Mouse (Mus musculus): ENCODE measurements around the gene Rab26. TPM values are rescaled to one million over a fixed set of nuclear protein-coding genes. Genes with fewer than 3 reads are reported as not detected.

Gene Rab26
- polyA plus RNA-seq, 1 experiment from 2014 or later = 0.64 TPM

DNA sequence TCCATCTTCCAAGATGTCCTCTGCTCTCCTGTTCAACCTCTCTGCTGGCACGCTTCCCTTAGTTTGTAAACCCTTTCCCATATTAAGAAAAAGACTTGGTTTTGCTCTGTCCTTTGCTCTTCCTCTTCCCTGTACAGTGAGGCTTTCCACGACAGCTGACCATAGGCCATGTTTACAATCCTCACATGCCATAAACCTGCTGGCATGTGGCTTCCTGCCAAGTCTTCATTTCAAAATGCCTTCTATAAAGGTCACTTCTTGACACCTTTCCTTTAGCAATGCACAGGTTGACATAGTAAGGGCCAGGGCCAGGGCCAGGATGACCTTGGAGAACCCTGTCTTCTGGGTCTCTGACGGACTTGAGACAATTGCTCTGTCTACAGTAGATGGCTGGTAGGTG, 12.2 kb upstream of the Rab26 start:
- peaks cover 35% of the 10 kb centered on the region for H3K4me1 ChIP-seq (replicated peaks)
- H3K9ac ChIP-seq = no peak overlapping the region
- WGBS (ENCODE audit: insufficient replicate concordance) = 73% methylated on average over 3 of the region's 3 CpGs
- H3K4me3 ChIP-seq (replicated peaks) = no peak overlapping the region
- H3K36me3 ChIP-seq (replicated peaks) = no peaks in the 10 kb centered on the region
- ATAC-seq (ENCODE audit: insufficient read depth) = no peak
- no peaks in the 10 kb centered on the region for H3K9me3 ChIP-seq (replicated peaks)
- no peak overlapping the region for H3K4me2 ChIP-seq
- H3K27ac ChIP-seq (replicated peaks) = no peak overlapping the region
- peaks cover 8% of the 10 kb centered on the region; the same call in 1 of the 2 replicates for H3K27me3 ChIP-seq

DNA sequence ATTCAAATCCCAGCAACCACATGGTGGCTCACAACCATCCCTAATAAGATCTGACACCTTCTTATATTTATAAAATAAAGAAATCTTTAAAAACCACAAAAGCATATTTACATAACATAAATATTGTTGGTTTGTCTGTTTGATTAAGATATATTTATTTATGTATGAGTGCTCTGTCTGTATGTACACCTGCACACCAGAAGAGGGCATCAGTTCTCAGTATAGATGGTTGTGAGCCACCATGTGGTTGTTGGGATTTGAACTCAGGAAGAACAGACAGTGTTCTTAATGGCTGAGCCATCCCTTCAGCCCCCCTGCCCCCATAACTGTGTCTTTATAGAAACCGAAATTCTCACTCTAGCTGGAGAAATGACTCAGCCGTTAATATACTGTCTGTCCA, 11.2 kb upstream of the Rab26 start:
- peaks cover 25% of the 10 kb centered on the region for H3K4me1 ChIP-seq (replicated peaks)
- no peak overlapping the region for H3K9ac ChIP-seq
- no peak overlapping the region for H3K27ac ChIP-seq (replicated peaks)
- no peak overlapping the region for H3K4me3 ChIP-seq (replicated peaks)
- H3K36me3 ChIP-seq (replicated peaks) = no peaks in the 10 kb centered on the region
- no peak overlapping the region for H3K4me2 ChIP-seq
- no peak for ATAC-seq (ENCODE audit: insufficient read depth)
- H3K27me3 ChIP-seq = peaks cover 8% of the 10 kb centered on the region; the same call in 1 of the 2 replicates
- WGBS (ENCODE audit: insufficient replicate concordance) = 58% methylated on average over 2 of the region's 2 CpGs
- H3K9me3 ChIP-seq (replicated peaks) = no peaks in the 10 kb centered on the region

DNA sequence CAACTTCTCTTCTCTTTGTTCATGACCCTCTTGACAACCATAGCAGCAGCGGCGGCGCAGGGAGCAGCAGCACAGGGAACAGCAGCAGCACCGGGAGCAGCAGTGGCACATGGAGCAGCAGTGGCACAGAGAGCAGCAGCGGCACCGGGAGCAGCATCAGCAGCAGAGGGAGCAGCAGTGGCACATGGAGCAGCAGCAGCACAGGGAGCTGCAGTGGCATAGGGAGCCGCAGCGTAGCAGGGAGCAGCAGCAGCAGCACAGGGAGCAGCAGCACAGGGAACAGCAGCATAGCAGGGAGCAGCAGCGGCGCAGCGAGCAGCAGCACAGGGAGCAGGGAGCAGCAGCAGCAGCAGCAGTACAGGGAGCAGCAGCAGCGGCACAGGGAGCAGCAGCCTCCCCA, 10.6 kb upstream of the Rab26 start:
- no peak for ATAC-seq (ENCODE audit: insufficient read depth)
- Histone ChIP-seq H3K4me1 (replicated peaks) (peaks cover 22% of the 10 kb centered on the region), H3K4me3 (replicated peaks) (no peak overlapping the region), H3K9me3 (replicated peaks) (no peaks in the 10 kb centered on the region), H3K36me3 (replicated peaks) (no peaks in the 10 kb centered on the region), H3K4me2 (no peak overlapping the region), H3K27ac (replicated peaks) (no peak overlapping the region), H3K9ac (no peak overlapping the region), H3K27me3 (peaks cover 8% of the 10 kb centered on the region; the same call in 1 of the 2 replicates)
- WGBS (ENCODE audit: insufficient replicate concordance) = 40% methylated on average over 12 of the region's 12 CpGs

DNA sequence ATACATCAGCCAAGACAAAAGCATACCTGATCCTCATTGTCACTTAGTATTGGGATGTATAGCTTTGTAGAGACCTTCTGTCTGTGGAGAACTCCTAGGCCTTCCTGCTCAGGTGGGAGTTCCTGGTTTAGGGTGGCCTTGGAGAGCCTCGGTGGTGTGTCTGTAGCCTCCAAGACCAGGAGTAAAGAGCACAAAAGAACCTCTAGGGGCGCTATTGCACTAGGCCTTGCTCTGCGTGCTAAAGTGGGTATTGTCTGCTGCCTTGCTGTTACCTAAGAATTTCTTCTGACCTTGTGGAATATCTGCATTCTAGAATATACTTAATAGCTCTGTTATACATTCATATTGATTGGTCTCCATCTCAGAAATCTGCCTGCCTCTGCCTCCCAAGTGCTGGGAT, 6.4 kb upstream of the Rab26 start:
- Histone ChIP-seq H3K4me3 (replicated peaks) (no peak overlapping the region), H3K9me3 (replicated peaks) (no peaks in the 10 kb centered on the region), H3K27me3 (peaks cover 13% of the 10 kb centered on the region; the same call in 1 of the 2 replicates), H3K9ac (no peak overlapping the region), H3K27ac (replicated peaks) (no peak overlapping the region), H3K36me3 (replicated peaks) (no peaks in the 10 kb centered on the region), H3K4me1 (replicated peaks) (0 out of 2 replicates have a peak, but pooled peaks cover 5% of the 10 kb centered on the region), H3K4me2 (no peak overlapping the region)
- peak; percentile 57; the same call in 1 of the 2 replicates for ATAC-seq (ENCODE audit: insufficient read depth)
- WGBS (ENCODE audit: insufficient replicate concordance) = 6% methylated on average over 3 of the region's 3 CpGs

DNA sequence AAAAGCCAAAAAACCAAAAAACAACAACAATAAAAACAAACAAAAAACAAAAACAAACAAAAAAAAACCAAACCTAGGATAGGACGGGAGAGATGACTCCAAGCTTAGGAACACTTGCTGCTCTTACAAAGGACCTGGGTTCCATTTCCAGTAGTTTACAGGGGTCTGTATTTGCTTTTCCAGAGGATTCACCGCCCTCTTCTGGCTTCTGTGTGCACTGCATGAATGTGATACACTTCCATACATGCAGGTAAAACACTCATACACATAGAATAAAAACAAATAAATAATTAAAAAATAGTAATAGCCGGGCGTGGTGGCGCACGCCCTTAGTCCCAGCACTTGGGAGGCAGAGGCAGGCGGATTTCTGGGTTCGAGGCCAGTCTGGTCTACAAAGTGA, 4.9 kb upstream of the Rab26 start:
- WGBS (ENCODE audit: insufficient replicate concordance) = 48% methylated on average over 8 of the region's 8 CpGs
- no peak overlapping the region for H3K4me2 ChIP-seq

DNA sequence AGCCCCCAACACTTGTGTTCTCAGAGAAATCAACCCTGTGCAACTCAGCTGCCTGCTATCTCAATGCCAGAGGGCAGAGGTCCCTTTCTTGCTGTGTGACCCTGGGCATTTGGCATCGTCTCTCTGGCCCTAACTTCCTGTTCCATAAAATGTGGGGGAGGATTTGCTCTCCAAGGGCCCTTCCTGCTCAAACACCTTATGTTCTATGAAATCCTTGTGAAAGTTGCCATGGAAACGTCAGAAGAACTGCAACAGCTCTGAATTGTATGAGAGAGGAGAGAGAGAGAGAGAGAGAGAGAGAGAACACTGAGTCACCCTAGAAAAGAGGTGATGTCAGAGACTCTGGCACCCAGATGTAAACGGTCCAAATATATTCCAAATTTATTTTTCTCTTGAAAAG, 3.5 kb upstream of the Rab26 start:
- Histone ChIP-seq H3K4me2 (no peak overlapping the region), H3K9ac (no peak overlapping the region)
- no peak for ATAC-seq (ENCODE audit: insufficient read depth)

More for the DNA sequence above, 4.9 kb upstream of the Rab26 start:
- ATAC-seq (ENCODE audit: insufficient read depth) = no peak
- H3K36me3 ChIP-seq (replicated peaks) = no peaks in the 10 kb centered on the region
- H3K4me3 ChIP-seq (replicated peaks) = no peak overlapping the region
- H3K9me3 ChIP-seq (replicated peaks) = no peaks in the 10 kb centered on the region
- H3K4me1 ChIP-seq (replicated peaks) = peaks cover 6% of the 10 kb centered on the region
- H3K9ac ChIP-seq = no peak overlapping the region
- H3K27me3 ChIP-seq = peaks cover 5% of the 10 kb centered on the region; the same call in 1 of the 2 replicates
- no peak overlapping the region for H3K27ac ChIP-seq (replicated peaks)

DNA sequence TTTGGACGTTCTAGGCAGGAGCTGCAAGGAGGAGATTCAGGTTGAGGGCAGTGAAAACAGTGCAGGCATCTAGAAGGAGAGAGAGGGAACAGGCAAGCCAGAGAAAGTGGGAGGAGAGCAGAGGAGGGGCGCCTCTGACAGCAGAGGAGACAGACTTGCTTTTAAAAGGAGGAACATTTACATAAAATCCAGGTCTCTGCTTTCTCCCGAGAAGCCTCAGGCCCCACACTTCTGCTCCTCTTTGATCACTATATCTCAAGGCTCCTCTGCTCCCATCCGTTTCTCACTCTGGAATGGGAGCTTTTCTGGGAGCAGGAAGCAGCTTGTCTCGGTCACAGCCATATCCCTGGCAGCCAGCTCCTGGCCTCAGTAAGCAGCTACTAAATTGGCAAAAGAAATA, 1.3 kb upstream of the Rab26 start:
- ATAC-seq (ENCODE audit: insufficient read depth) = no peak
- no peaks in the 10 kb centered on the region for H3K9me3 ChIP-seq (replicated peaks)
- no peak overlapping the region for H3K4me2 ChIP-seq
- 55% methylated on average over 5 of the region's 5 CpGs for WGBS (ENCODE audit: insufficient replicate concordance)
- H3K4me3 ChIP-seq (replicated peaks) = no peak overlapping the region
- peaks cover 37% of the 10 kb centered on the region for H3K4me1 ChIP-seq (replicated peaks)
- H3K27me3 ChIP-seq = peaks cover 5% of the 10 kb centered on the region; the same call in 1 of the 2 replicates
- no peak overlapping the region for H3K27ac ChIP-seq (replicated peaks)
- no peak overlapping the region for H3K9ac ChIP-seq
- H3K36me3 ChIP-seq (replicated peaks) = peaks cover 7% of the 10 kb centered on the region; the same call in 1 of the 2 replicates

More for the DNA sequence above, 3.5 kb upstream of the Rab26 start:
- H3K36me3 ChIP-seq (replicated peaks) = no peaks in the 10 kb centered on the region
- peaks cover 20% of the 10 kb centered on the region for H3K4me1 ChIP-seq (replicated peaks)
- no peak overlapping the region for H3K27ac ChIP-seq (replicated peaks)
- H3K4me3 ChIP-seq (replicated peaks) = no peak overlapping the region
- peaks cover 5% of the 10 kb centered on the region; the same call in 1 of the 2 replicates for H3K27me3 ChIP-seq
- WGBS (ENCODE audit: insufficient replicate concordance) = 37% methylated on average over 3 of the region's 3 CpGs
- H3K9me3 ChIP-seq (replicated peaks) = no peaks in the 10 kb centered on the region

DNA sequence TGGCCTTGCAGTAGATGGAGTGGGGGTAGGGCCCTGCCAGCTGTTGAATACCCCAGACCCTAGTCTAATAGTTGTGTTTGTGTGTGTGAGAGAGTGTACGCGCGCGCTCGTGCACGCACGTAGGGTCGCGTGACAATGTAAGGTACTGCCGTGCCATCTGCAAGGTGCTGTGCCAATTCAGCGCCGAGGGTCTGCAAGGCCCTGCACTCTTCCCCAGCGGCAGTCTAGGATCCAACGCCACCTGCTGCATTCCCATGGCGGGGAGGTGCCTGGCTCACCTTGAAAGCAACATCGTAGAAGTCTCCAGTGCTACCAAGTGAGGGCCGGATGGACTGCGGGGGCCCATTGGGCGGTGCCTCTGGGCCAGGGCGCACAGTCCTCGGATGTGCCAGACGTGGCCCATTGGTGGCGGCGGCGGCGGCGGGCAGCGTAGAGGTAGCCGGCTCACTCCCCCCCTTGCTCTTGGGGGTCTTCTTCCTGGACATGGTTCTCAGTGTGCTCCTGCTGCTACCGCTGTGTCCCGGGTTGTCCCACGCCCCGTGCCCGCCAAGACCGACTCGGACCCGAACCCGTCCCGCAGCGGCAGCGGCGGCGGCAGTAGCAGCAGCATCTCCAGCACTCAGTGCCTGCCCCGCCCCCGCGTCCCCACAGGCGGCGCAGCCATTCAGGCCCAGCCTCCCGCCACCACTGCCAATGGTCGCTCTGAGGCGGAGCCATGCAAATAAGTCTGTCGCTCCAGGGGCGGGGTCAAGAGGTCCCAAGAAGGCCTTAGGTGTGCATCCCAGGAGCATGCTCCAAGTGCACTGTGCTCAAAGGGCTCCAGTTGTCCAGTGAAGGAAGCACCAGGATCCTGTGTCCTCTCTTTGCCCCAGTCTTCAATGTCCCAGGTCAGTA, 664 bp downstream of the Rab26 start:
- Histone ChIP-seq H3K9ac (peak overlapping the region; percentile 50), H3K4me3 (replicated peaks) (peak overlapping the region; percentile 59), H3K9me3 (replicated peaks) (no peaks in the 10 kb centered on the region), H3K36me3 (replicated peaks) (peaks cover 21% of the 10 kb centered on the region; the same call in 1 of the 2 replicates), H3K4me2 (peak overlapping the region; percentile 93), H3K4me1 (replicated peaks) (peaks cover 52% of the 10 kb centered on the region), H3K27ac (replicated peaks) (no peak overlapping the region), H3K27me3 (peaks cover 5% of the 10 kb centered on the region; the same call in 1 of the 2 replicates)
- WGBS (ENCODE audit: insufficient replicate concordance) = 8% methylated on average over 53 of the region's 53 CpGs
- peak; percentile 87 for ATAC-seq (ENCODE audit: insufficient read depth)

DNA sequence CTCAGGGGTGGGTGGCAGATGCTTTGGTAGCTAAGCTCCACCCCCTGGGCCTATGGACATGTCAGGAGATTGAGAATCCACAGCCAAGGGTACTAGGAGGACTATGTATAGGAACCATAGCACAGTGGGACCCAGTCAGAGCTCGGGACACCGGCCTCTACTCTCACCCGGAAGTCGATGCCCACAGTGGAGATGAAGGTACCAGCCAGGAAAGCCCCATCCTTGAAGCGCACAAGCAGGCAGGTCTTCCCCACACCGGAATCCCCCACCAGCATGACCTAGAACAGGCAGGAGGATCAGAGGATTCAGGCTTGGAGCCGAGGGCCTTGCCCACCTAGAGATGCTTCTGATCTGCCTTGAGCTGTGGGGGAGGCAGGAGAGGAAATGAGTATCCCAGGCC, 2.0 kb downstream of the Rab26 start:
- peaks cover 21% of the 10 kb centered on the region; the same call in 1 of the 2 replicates for H3K36me3 ChIP-seq (replicated peaks)
- no peaks in the 10 kb centered on the region for H3K9me3 ChIP-seq (replicated peaks)
- peaks cover 55% of the 10 kb centered on the region for H3K4me1 ChIP-seq (replicated peaks)
- peaks cover 5% of the 10 kb centered on the region; the same call in 1 of the 2 replicates for H3K27me3 ChIP-seq
- no peak overlapping the region for H3K9ac ChIP-seq
- ATAC-seq (ENCODE audit: insufficient read depth) = no peak
- H3K27ac ChIP-seq (replicated peaks) = no peak overlapping the region
- H3K4me2 ChIP-seq = no peak overlapping the region
- no peak overlapping the region for H3K4me3 ChIP-seq (replicated peaks)
- WGBS (ENCODE audit: insufficient replicate concordance) = 72% methylated on average over 7 of the region's 7 CpGs

DNA sequence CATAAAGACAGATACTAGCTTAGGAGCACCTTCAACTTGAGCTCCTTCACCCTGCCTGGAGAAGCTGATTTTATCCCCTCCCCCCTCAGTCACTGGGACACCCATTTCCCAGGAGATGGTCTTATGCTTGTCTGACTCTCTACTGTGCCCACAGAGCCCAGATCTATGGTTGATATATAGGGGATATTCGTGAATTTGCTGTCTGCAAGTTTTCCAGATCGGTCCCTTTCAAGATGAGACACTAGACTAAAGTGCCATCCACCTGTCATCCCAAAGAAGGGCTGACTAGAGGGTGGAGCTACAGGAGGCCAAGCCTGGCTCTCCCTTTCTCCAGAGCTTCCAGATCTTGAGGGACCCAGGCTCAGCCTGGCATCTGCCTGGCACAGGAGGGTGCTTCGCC, 2.9 kb downstream of the Rab26 start:
- peaks cover 21% of the 10 kb centered on the region; the same call in 1 of the 2 replicates for H3K36me3 ChIP-seq (replicated peaks)
- peak overlapping the region; percentile 58; the same call in 1 of the 2 replicates for H3K27ac ChIP-seq (replicated peaks)
- no peaks in the 10 kb centered on the region for H3K9me3 ChIP-seq (replicated peaks)
- no peak overlapping the region for H3K4me2 ChIP-seq
- ATAC-seq (ENCODE audit: insufficient read depth) = no peak
- no peak overlapping the region for H3K9ac ChIP-seq
- H3K4me1 ChIP-seq (replicated peaks) = peaks cover 65% of the 10 kb centered on the region
- no peak overlapping the region for H3K4me3 ChIP-seq (replicated peaks)
- WGBS (ENCODE audit: insufficient replicate concordance) = 34% methylated on average over 3 of the region's 3 CpGs
- H3K27me3 ChIP-seq = no peaks in the 10 kb centered on the region

DNA sequence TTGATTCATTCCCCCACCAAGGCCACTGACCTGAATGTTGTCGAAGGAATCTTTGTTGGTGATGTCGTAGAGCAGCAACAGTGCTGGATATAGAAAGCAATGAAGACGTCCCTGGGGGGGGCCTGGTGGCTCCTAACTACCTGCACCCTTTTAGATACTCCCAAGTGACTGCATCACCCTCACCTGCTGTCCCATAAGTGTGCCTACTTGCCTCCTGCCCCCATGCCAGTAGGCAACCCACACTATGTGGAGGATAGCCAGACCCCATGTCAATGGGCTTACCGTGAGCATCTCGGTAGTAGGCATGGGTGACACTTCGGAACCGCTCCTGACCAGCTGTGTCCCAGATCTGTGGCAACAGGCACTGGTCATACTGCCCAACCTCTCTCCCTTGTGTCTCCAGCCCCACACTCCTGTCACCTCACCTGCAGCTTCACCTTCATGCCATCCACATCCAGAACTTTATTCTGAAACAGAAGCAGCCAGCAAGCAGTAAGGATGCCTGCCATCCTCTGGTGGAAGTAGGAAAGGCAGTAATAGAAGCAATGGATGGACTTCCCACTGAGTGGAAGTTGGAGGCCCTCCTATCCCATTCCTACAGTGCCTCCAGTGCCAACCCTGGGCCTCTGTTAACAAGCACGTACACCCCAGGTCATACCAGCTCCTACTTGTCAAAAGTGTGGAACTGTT, 3.5 kb downstream of the Rab26 start:
- no peaks in the 10 kb centered on the region for H3K27me3 ChIP-seq
- no peak for ATAC-seq (ENCODE audit: insufficient read depth)
- H3K27ac ChIP-seq (replicated peaks) = peak overlapping the region; percentile 84; the same call in 1 of the 2 replicates
- H3K9ac ChIP-seq = peak overlapping the region; percentile 67; the same call in 1 of the 2 replicates
- peaks cover 21% of the 10 kb centered on the region; the same call in 1 of the 2 replicates for H3K36me3 ChIP-seq (replicated peaks)
- 24% methylated on average over 8 of the region's 8 CpGs for WGBS (ENCODE audit: insufficient replicate concordance)
- no peaks in the 10 kb centered on the region for H3K9me3 ChIP-seq (replicated peaks)
- H3K4me3 ChIP-seq (replicated peaks) = peak overlapping the region; percentile 78
- peak overlapping the region; percentile 85 for H3K4me2 ChIP-seq
- H3K4me1 ChIP-seq (replicated peaks) = peaks cover 71% of the 10 kb centered on the region
